Comparison of ENCODE assay signal across 8 mouse cellular contexts in the genomic region with DNA sequence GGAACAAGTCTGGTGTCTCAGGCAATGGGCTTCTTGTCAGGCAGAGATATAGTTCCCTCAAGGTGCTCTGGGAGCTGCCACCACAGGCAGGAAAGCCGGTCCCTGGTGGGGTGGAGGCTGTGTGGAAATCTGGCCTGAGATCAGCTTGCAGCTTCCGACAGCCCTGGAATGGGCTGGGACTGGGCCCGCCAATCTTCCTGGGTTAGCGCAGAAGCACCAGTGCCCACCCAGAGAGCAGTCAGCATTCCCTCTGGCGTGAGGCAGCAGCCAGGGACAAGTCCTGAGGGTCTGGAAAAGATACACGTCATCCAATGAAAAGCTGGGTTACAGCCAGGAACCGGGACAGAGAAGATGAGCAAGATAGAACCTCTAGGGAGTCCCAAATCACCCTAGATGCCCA. TPM values are rescaled to one million over a fixed set of nuclear protein-coding genes. Genes with fewer than 3 reads are reported as not detected.
DNase-seq lines count a peak whose midpoint lies in the region; ATAC-seq and TF ChIP-seq lines count a peak whose summit lies in the region.

No protein-coding gene starts in this region.

- no peak for ATAC-seq in limb, embryonic 11.5 days (ENCODE audit: insufficient number of reproducible peaks, low FRiP score, low TSS enrichment, low read depth)
- no peak for ATAC-seq in midbrain, embryonic 15.5 days (replicated peaks)

- H3K27me3 ChIP-seq in limb, embryonic 11.5 days (ENCODE audit: control insufficient read depth, insufficient read depth, low read length), result no peaks in the 10 kb centered on the region
- no peaks in the 10 kb centered on the region for H3K27me3 ChIP-seq in midbrain, embryonic 15.5 days (replicated peaks)

- peaks cover 5% of the 10 kb centered on the region; the same call in 1 of the 2 replicates for H3K36me3 ChIP-seq in limb, embryonic 11.5 days (ENCODE audit: control insufficient read depth, insufficient read depth, low read length)
- H3K36me3 ChIP-seq in midbrain, embryonic 15.5 days (replicated peaks), result no peaks in the 10 kb centered on the region

- peaks cover 27% of the 10 kb centered on the region for H3K4me1 ChIP-seq in limb, embryonic 11.5 days (ENCODE audit: control insufficient read depth, insufficient read depth, low read length)
- peaks cover 65% of the 10 kb centered on the region for H3K4me1 ChIP-seq in midbrain, embryonic 15.5 days

- H3K9ac ChIP-seq in limb, embryonic 11.5 days (ENCODE audit: low read length), result no peak overlapping the region; the same call in 1 of the 2 replicates
- H3K9ac ChIP-seq in midbrain, embryonic 15.5 days, result no peak overlapping the region

- 65% methylated on average over 7 of the region's 7 CpGs for WGBS in limb, embryonic 11.5 days
- 37% methylated on average over 7 of the region's 7 CpGs for WGBS in midbrain, embryonic 15.5 days

- H3K9me3 ChIP-seq in limb, embryonic 11.5 days (ENCODE audit: control insufficient read depth, low read length), result no peaks in the 10 kb centered on the region
- H3K9me3 ChIP-seq in midbrain, embryonic 15.5 days, result no peaks in the 10 kb centered on the region

- H3K4me2 ChIP-seq in limb, embryonic 11.5 days (ENCODE audit: low read depth, severe bottlenecking), result peak overlapping the region; percentile 92
- H3K4me2 ChIP-seq in midbrain, embryonic 15.5 days, result peak overlapping the region; percentile 94

- TF ChIP-seq CTCF in layer of hippocampus, adult 2 months (conservative IDR thresholded peaks at IDR 0.05), result no peak

- no peak for DNase-seq in layer of hippocampus, adult 2 months (ENCODE audit: low spot score in 2 of 2)
- DNase-seq in layer of hippocampus, postnatal 14 days (ENCODE audit: low spot score in 2 of 2), result no peak
- DNase-seq in heart, postnatal 4 days, result peak; percentile 58
- no peak for DNase-seq in limb, embryonic 11.5 days (ENCODE audit: low spot score)
- no peak for DNase-seq in right cerebral cortex, postnatal 36 days (ENCODE audit: low spot score in 2 of 2)
- DNase-seq in thymus, postnatal 4 days, result no peak
- no peak for DNase-seq in B cell, adult 2 months

- peak overlapping the region; percentile 84 for H3K4me3 ChIP-seq in layer of hippocampus, adult 2 months
- H3K4me3 ChIP-seq in limb, embryonic 11.5 days (ENCODE audit: low read depth, low read length), result peak overlapping the region; percentile 96
- H3K4me3 ChIP-seq in midbrain, embryonic 15.5 days, result peak overlapping the region; percentile 93

- peak overlapping the region; percentile 86 for H3K27ac ChIP-seq in layer of hippocampus, adult 2 months
- no peak overlapping the region for H3K27ac ChIP-seq in limb, embryonic 11.5 days (replicated peaks; ENCODE audit: low read depth, low read length)
- 0 out of 2 replicates have a peak overlapping the region, but pooled peaks have one; percentile 14 for H3K27ac ChIP-seq in midbrain, embryonic 15.5 days

RNA-seq across cellular contexts. Expression of a gene that starts 1.3 kb away (rescaled TPM):
- 10 to 100 TPM; 17.7 to 19.7 TPM for total RNA-seq in layer of hippocampus, adult 2 months (2021)
- total RNA-seq in layer of hippocampus, postnatal 14 days (2021), result 10 to 100 TPM; 22.0 to 24.8 TPM
- 10 to 100 TPM; 51.7 to 58.8 TPM for total RNA-seq in heart, postnatal 4 days (2021)
- polyA plus RNA-seq in limb, embryonic 11.5 days (2014; fragmentation: Nextera tagmentation; extraction: Ambion mirVana), result 16.2 and 16.5 TPM in 2 replicates
- 9.4 and 11.1 TPM in 2 replicates for polyA plus RNA-seq in midbrain, embryonic 15.5 days (2015; fragmentation: Nextera tagmentation; extraction: Ambion mirVana)

RNA-seq across cellular contexts. Expression of a gene that starts 2.4 kb away (rescaled TPM):
- total RNA-seq in layer of hippocampus, adult 2 months (2021), result 10 to 100 TPM; 11.8 to 13.0 TPM
- total RNA-seq in layer of hippocampus, postnatal 14 days (2021), result 10 to 100 TPM; 12.4 to 15.0 TPM
- total RNA-seq in heart, postnatal 4 days (2021), result 10 to 100 TPM; 13.0 to 14.2 TPM
- 29.2 and 32.8 TPM in 2 replicates for polyA plus RNA-seq in limb, embryonic 11.5 days (2014; fragmentation: Nextera tagmentation; extraction: Ambion mirVana)
- 24.8 and 27.9 TPM in 2 replicates for polyA plus RNA-seq in midbrain, embryonic 15.5 days (2015; fragmentation: Nextera tagmentation; extraction: Ambion mirVana)

RNA-seq across cellular contexts. Expression of a gene that starts 11.8 kb away (rescaled TPM):
- 1 to 10 TPM; 1.6 to 2.3 TPM for total RNA-seq in layer of hippocampus, adult 2 months (2021)
- 1 to 10 TPM; 2.3 to 3.2 TPM for total RNA-seq in layer of hippocampus, postnatal 14 days (2021)
- total RNA-seq in heart, postnatal 4 days (2021), result 10 to 100 TPM; 20.0 to 21.2 TPM
- 6.2 and 8.5 TPM in 2 replicates for polyA plus RNA-seq in limb, embryonic 11.5 days (2014; fragmentation: Nextera tagmentation; extraction: Ambion mirVana)
- 0.84 and 1.0 TPM in 2 replicates for polyA plus RNA-seq in midbrain, embryonic 15.5 days (2015; fragmentation: Nextera tagmentation; extraction: Ambion mirVana)

RNA-seq across cellular contexts. Expression of a gene that starts 46.1 kb away (rescaled TPM):
- under 1 TPM; 0.22 to 0.41 TPM for total RNA-seq in layer of hippocampus, adult 2 months (2021)
- under 1 TPM; 0.35 to 0.36 TPM for total RNA-seq in layer of hippocampus, postnatal 14 days (2021)
- total RNA-seq in heart, postnatal 4 days (2021), result under 1 TPM; 0.16 to 0.19 TPM
- polyA plus RNA-seq in limb, embryonic 11.5 days (2014; fragmentation: Nextera tagmentation; extraction: Ambion mirVana), result 0.11 TPM in 1 of 2 replicates, not detected in the other
- polyA plus RNA-seq in midbrain, embryonic 15.5 days (2015; fragmentation: Nextera tagmentation; extraction: Ambion mirVana), result 0.03 and 0.10 TPM in 2 replicates

RNA-seq across cellular contexts. Expression of a gene that starts 46.9 kb away (rescaled TPM):
- 10 to 100 TPM; 47.4 to 58.2 TPM for total RNA-seq in layer of hippocampus, adult 2 months (2021)
- total RNA-seq in layer of hippocampus, postnatal 14 days (2021), result 10 to 100 TPM; 37.8 to 42.3 TPM
- 100 to 1,000 TPM; 103 to 108 TPM for total RNA-seq in heart, postnatal 4 days (2021)
- polyA plus RNA-seq in limb, embryonic 11.5 days (2014; fragmentation: Nextera tagmentation; extraction: Ambion mirVana), result 15.8 and 17.4 TPM in 2 replicates
- polyA plus RNA-seq in midbrain, embryonic 15.5 days (2015; fragmentation: Nextera tagmentation; extraction: Ambion mirVana), result 28.4 and 31.0 TPM in 2 replicates

Comparison
In these comparisons a context has a peak if more than half of its experiments do, and no peak if none do; other contexts are left out.
1. RNA of a gene that starts 11.8 kb away (total RNA-seq): 20.0 to 21.2 TPM in heart, postnatal 4 days; 2.3 to 3.2 TPM in layer of hippocampus, postnatal 14 days and 1.6 to 2.3 TPM in layer of hippocampus, adult 2 months; every median in the first group is over 4 times any median in the second.
2. Peak in every context shown above with its lines, with median percentiles within 50 percentile points of each other: H3K4me3 ChIP-seq.